Mouse (Mus musculus): ENCODE data around the gene Gpr37. TPM values are rescaled to one million over a fixed set of nuclear protein-coding genes. Genes with fewer than 3 reads are reported as not detected.

Gpr37 gene
- 0.09 TPM in 1 of 2 replicates, not detected in the other for polyA plus RNA-seq (2012; rRNA removed; ENCODE audit: low replicate concordance)

GRCm38 (mm10) chr6:25690629-25691028 is at the start of gene Gpr37:
Gene Gpr37 (minus strand): TSS chr6:25690729.

Other genes with a start within 250 kb of the Gpr37 start
- gene Pot1a, start 118.5 kb upstream of the Gpr37 start, polyA plus RNA-seq (2012; rRNA removed; ENCODE audit: low replicate concordance) = 3.0 and 7.5 TPM in 2 replicates